Comparison of ENCODE assay signal across 11 mouse cellular contexts in the genomic region with DNA sequence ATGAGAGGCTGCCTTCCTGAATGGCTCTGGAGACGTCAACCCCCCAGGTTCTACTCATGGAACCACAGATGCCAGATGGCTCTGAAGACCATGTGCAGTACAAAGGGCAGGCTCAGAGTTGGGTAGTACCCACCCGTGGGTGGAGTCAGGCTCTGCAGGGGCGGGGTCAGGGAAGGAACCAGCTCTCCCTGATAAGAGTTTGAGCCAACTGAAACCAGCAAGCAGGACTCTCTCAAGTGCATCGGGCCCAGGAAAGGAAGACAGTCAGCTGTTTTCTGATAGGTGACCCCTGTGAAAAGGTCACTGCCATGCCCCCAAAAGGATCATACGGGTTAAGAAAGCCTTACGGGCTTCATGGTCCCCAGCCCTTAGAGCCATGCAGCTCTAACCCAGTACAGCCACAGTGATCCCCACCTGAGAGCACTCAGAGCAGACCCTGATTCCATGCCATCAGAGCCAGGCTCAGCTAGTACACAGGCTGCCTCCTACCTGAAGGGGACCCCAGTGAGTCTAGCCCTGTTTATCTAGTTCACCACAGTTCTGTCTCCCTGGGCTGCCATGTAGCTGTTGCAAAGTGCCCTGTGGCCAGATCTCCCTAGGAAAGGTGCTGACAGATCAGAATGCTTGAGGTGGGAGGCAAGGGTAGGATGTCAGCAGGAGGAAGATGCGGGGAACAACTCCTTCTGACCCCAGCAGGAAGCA. TPM values are rescaled to one million over a fixed set of nuclear protein-coding genes. Genes with fewer than 3 reads are reported as not detected.
A peak's percentile ranks its signal among the peaks of the same experiment; 100 is the strongest.
DNase-seq lines count a peak whose midpoint lies in the region; ATAC-seq and TF ChIP-seq lines count a peak whose summit lies in the region.
"Had no signal": no experiment of that assay in that cellular context is flagged by ENCODE, and none has a peak within 500 bp of the region (broad histone marks: within the 10 kb centered on the region; RNA-seq: fewer than 3 reads in every experiment).

No protein-coding gene starts in this region.

- H3K4me3 ChIP-seq in heart, postnatal 0 days (ENCODE audit: low read depth, low read length), result no peak overlapping the region
- peak overlapping the region in 1 of 2 experiments; percentile 20; a peak in 2 of 4 replicates for H3K4me3 ChIP-seq in liver, embryonic 14.5 days (ENCODE audit: insufficient read depth in 1 of 2, low read depth in 2 of 2, low read length in 2 of 2)
- H3K4me3 ChIP-seq in stomach, embryonic 14.5 days (ENCODE audit: low read depth, low read length), result no peak overlapping the region
- H3K4me3 ChIP-seq: limb, embryonic 12.5 days; neural tube, embryonic 15.5 days had no signal

- no peak overlapping the region for H3K9ac ChIP-seq in heart, postnatal 0 days (replicated peaks; ENCODE audit: low read depth, low read length)
- H3K9ac ChIP-seq in liver, embryonic 14.5 days (replicated peaks), result peak overlapping the region; percentile 66
- H3K9ac ChIP-seq in stomach, embryonic 14.5 days (replicated peaks; ENCODE audit: low read depth, low read length), result no peak overlapping the region
- H3K9ac ChIP-seq: limb, embryonic 12.5 days; neural tube, embryonic 15.5 days had no signal

- TF ChIP-seq CTCF in heart, postnatal 0 days (IDR thresholded peaks at IDR 0.05; ENCODE audit: low read depth), result no peak
- peak; percentile 57 for TF ChIP-seq CTCF in liver, embryonic 14.5 days (IDR thresholded peaks at IDR 0.05; ENCODE audit: low read depth)

- DNase-seq in heart, postnatal 0 days (ENCODE audit: low spot score), result no peak
- DNase-seq in heart, postnatal 36 days, result no peak
- peak; percentile 85 to 88 (median 87) for DNase-seq in liver, embryonic 14.5 days (ENCODE audit: low read depth in 3 of 3, low spot score in 3 of 3)
- DNase-seq in frontal cortex, postnatal 25 days (ENCODE audit: low spot score in 2 of 2), result no peak
- no peak for DNase-seq in ovary, postnatal 14 days (ENCODE audit: low spot score)
- no peak for DNase-seq in gastrocnemius, postnatal 14 days

- H3K36me3 ChIP-seq in heart, postnatal 0 days (replicated peaks; ENCODE audit: control insufficient read depth, insufficient read depth, low read length), result peaks cover 11% of the 10 kb centered on the region
- peaks cover 45% of the 10 kb centered on the region for H3K36me3 ChIP-seq in liver, embryonic 14.5 days (replicated peaks; ENCODE audit: control insufficient read depth, insufficient read depth, low read depth)
- peaks cover 10% of the 10 kb centered on the region for H3K36me3 ChIP-seq in stomach, embryonic 14.5 days (ENCODE audit: control insufficient read depth, insufficient read depth, low read length)

- no peaks in the 10 kb centered on the region for H3K9me3 ChIP-seq in heart, postnatal 0 days (replicated peaks; ENCODE audit: control insufficient read depth, low read length)
- H3K9me3 ChIP-seq in liver, embryonic 14.5 days (ENCODE audit: control insufficient read depth, low read length), result no peaks in the 10 kb centered on the region
- H3K9me3 ChIP-seq in stomach, embryonic 14.5 days (ENCODE audit: control insufficient read depth, low read depth, low read length), result no peaks in the 10 kb centered on the region
- H3K9me3 ChIP-seq: limb, embryonic 12.5 days; neural tube, embryonic 15.5 days had no signal

- no peak for TF ChIP-seq EP300 in heart, postnatal 0 days (IDR thresholded peaks at IDR 0.05; ENCODE audit: low read depth)
- peak; percentile 61 for TF ChIP-seq EP300 in liver, embryonic 14.5 days (IDR thresholded peaks at IDR 0.05; ENCODE audit: low read depth)

- intact Hi-C loops in heart, postnatal 36 days (cut with DNase I), result no loop called here
- intact Hi-C loops in gastrocnemius, postnatal 14 days (cut with DNase I; ENCODE audit: low total_unique reads), result no loop called here

- H3K27me3 ChIP-seq in heart, postnatal 0 days (ENCODE audit: control insufficient read depth, insufficient read depth, low read length), result no peaks in the 10 kb centered on the region
- no peaks in the 10 kb centered on the region for H3K27me3 ChIP-seq in liver, embryonic 14.5 days (ENCODE audit: control insufficient read depth, insufficient read depth, low read length)
- H3K27me3 ChIP-seq in stomach, embryonic 14.5 days (ENCODE audit: control insufficient read depth, insufficient read depth, low read length), result no peaks in the 10 kb centered on the region
- H3K27me3 ChIP-seq: limb, embryonic 12.5 days; neural tube, embryonic 15.5 days had no signal

- peaks cover 8% of the 10 kb centered on the region for H3K4me1 ChIP-seq in heart, postnatal 0 days (ENCODE audit: control insufficient read depth, insufficient read depth)
- H3K4me1 ChIP-seq in liver, embryonic 14.5 days (replicated peaks; ENCODE audit: control insufficient read depth in 2 of 2, insufficient read depth in 2 of 2, low read length in 1 of 2), result peaks cover 42 to 53% of the 10 kb centered on the region in 2 experiments
- H3K4me1 ChIP-seq in stomach, embryonic 14.5 days (ENCODE audit: control insufficient read depth, insufficient read depth, low read length), result peaks cover 3% of the 10 kb centered on the region; the same call in 1 of the 2 replicates

- no peak overlapping the region for H3K27ac ChIP-seq in heart, postnatal 0 days (ENCODE audit: low read depth)
- peak overlapping the region; percentile 98 for H3K27ac ChIP-seq in liver, embryonic 14.5 days
- H3K27ac ChIP-seq in stomach, embryonic 14.5 days (ENCODE audit: low read length), result no peak overlapping the region
- H3K27ac ChIP-seq: limb, embryonic 12.5 days; neural tube, embryonic 15.5 days had no signal

- no peak overlapping the region for H3K4me2 ChIP-seq in heart, postnatal 0 days (ENCODE audit: low read depth, low read length)
- peak overlapping the region; percentile 70 for H3K4me2 ChIP-seq in liver, embryonic 14.5 days (ENCODE audit: low read depth)
- no peak overlapping the region for H3K4me2 ChIP-seq in stomach, embryonic 14.5 days (replicated peaks; ENCODE audit: low read depth, low read length)
- H3K4me2 ChIP-seq: limb, embryonic 12.5 days; neural tube, embryonic 15.5 days had no signal

- 58% methylated on average over 7 of the region's 7 CpGs for WGBS in heart, postnatal 0 days
- WGBS in liver, embryonic 14.5 days (ENCODE audit: insufficient replicate concordance), result 16% methylated on average over 7 of the region's 7 CpGs
- WGBS in stomach, embryonic 14.5 days, result 65% methylated on average over 7 of the region's 7 CpGs

- 0 out of 2 replicates have a peak, but pooled peaks have one; percentile 27 for ATAC-seq in heart, postnatal 0 days (ENCODE audit: insufficient read depth, low read depth)
- ATAC-seq in erythroid progenitor cell, adult 5-6 weeks (replicated peaks; ENCODE audit: low FRiP score, poor library complexity, severe bottlenecking), result peak; percentile 88
- ATAC-seq in liver, embryonic 14.5 days (ENCODE audit: insufficient read depth), result peak; percentile 95
- peak; percentile 83 for ATAC-seq in stomach, embryonic 14.5 days (ENCODE audit: insufficient number of reproducible peaks, insufficient read depth, low FRiP score, low read depth)

RNA-seq across cellular contexts. Expression of gene Gp9, which starts 13.1 kb away (rescaled TPM):
- total RNA-seq in heart, postnatal 0 days (2014; rRNA removed; ENCODE audit: low replicate concordance), result 0.19 and 0.23 TPM in 2 replicates
- polyA plus RNA-seq in heart, postnatal 0 days (2015; fragmentation: Nextera tagmentation; extraction: Ambion mirVana), result 0.89 and 1.0 TPM in 2 replicates
- 1 to 10 TPM in 1 of 2 experiments, under 1 TPM in 1; 0.94 to 1.1 TPM for total RNA-seq in heart, postnatal 36 days (2021)
- total RNA-seq in erythroid progenitor cell, adult 5-6 weeks (2015; ENCODE audit: low replicate concordance), result 32.4 and 58.3 TPM in 2 replicates
- 11.4 and 18.4 TPM in 2 replicates for total RNA-seq in erythroid progenitor cell, adult 5-6 weeks (2017; ENCODE audit: low replicate concordance)
- polyA plus RNA-seq in liver, embryonic 14.5 days (2012; rRNA removed), result 35.1 and 62.4 TPM in 2 replicates
- polyA plus RNA-seq in liver, embryonic 14.5 days (2014; fragmentation: Nextera tagmentation; extraction: Ambion mirVana), result 29.1 and 35.2 TPM in 2 replicates
- 0.68 and 0.80 TPM in 2 replicates for polyA plus RNA-seq in stomach, embryonic 14.5 days (2014; fragmentation: Nextera tagmentation; extraction: Ambion mirVana)
- total RNA-seq in gastrocnemius, postnatal 14 days (2021), result not detected
- total RNA-seq: ES-E14 had no signal

RNA-seq across cellular contexts. Expression of gene Rab43, which starts 21.0 kb away (rescaled TPM):
- total RNA-seq in heart, postnatal 0 days (2014; rRNA removed; ENCODE audit: low replicate concordance), result 11.8 and 19.7 TPM in 2 replicates
- polyA plus RNA-seq in heart, postnatal 0 days (2015; fragmentation: Nextera tagmentation; extraction: Ambion mirVana), result 6.7 and 6.8 TPM in 2 replicates
- 10 to 100 TPM; 10.7 to 11.1 TPM for total RNA-seq in heart, postnatal 36 days (2021)
- 172 and 177 TPM in 2 replicates for total RNA-seq in erythroid progenitor cell, adult 5-6 weeks (2015; ENCODE audit: low replicate concordance)
- total RNA-seq in erythroid progenitor cell, adult 5-6 weeks (2017; ENCODE audit: low replicate concordance), result 129 and 134 TPM in 2 replicates
- 21.9 and 27.8 TPM in 2 replicates for polyA plus RNA-seq in liver, embryonic 14.5 days (2012; rRNA removed)
- 25.9 and 34.1 TPM in 2 replicates for polyA plus RNA-seq in liver, embryonic 14.5 days (2014; fragmentation: Nextera tagmentation; extraction: Ambion mirVana)
- 10.9 and 14.9 TPM in 2 replicates for polyA plus RNA-seq in stomach, embryonic 14.5 days (2014; fragmentation: Nextera tagmentation; extraction: Ambion mirVana)
- 10 to 100 TPM in 1 of 2 experiments, 1 to 10 TPM in 1; 7.9 to 13.2 TPM for total RNA-seq in gastrocnemius, postnatal 14 days (2021)

RNA-seq across cellular contexts. Expression of gene Gm45140, which starts 44.7 kb away (rescaled TPM):
- total RNA-seq in heart, postnatal 0 days (2014; rRNA removed; ENCODE audit: low replicate concordance), result not detected in 2 replicates
- 0.58 and 1.1 TPM in 2 replicates for polyA plus RNA-seq in heart, postnatal 0 days (2015; fragmentation: Nextera tagmentation; extraction: Ambion mirVana)
- 1 to 10 TPM in 1 of 2 experiments, under 1 TPM in 1; 0.79 to 2.0 TPM for total RNA-seq in heart, postnatal 36 days (2021)
- 1.8 and 4.2 TPM in 2 replicates for total RNA-seq in erythroid progenitor cell, adult 5-6 weeks (2015; ENCODE audit: low replicate concordance)
- total RNA-seq in erythroid progenitor cell, adult 5-6 weeks (2017; ENCODE audit: low replicate concordance), result 19.1 and 24.3 TPM in 2 replicates
- 0.28 and 3.2 TPM in 2 replicates for polyA plus RNA-seq in liver, embryonic 14.5 days (2012; rRNA removed)
- 3.6 and 3.7 TPM in 2 replicates for polyA plus RNA-seq in liver, embryonic 14.5 days (2014; fragmentation: Nextera tagmentation; extraction: Ambion mirVana)
- polyA plus RNA-seq in stomach, embryonic 14.5 days (2014; fragmentation: Nextera tagmentation; extraction: Ambion mirVana), result 2.8 and 3.5 TPM in 2 replicates
- 1 to 10 TPM in 1 of 2 experiments, under 1 TPM in 1; 0.89 to 1.5 TPM for total RNA-seq in gastrocnemius, postnatal 14 days (2021)

RNA-seq across cellular contexts. Expression of gene Isy1, which starts 47.7 kb away (rescaled TPM):
- total RNA-seq in heart, postnatal 0 days (2014; rRNA removed; ENCODE audit: low replicate concordance), result 5.6 and 40.5 TPM in 2 replicates
- polyA plus RNA-seq in heart, postnatal 0 days (2015; fragmentation: Nextera tagmentation; extraction: Ambion mirVana), result 16.7 and 18.4 TPM in 2 replicates
- total RNA-seq in heart, postnatal 36 days (2021), result 10 to 100 TPM; 18.7 to 18.9 TPM
- total RNA-seq in erythroid progenitor cell, adult 5-6 weeks (2015; ENCODE audit: low replicate concordance), result 11.5 and 20.1 TPM in 2 replicates
- 51.5 and 62.1 TPM in 2 replicates for total RNA-seq in erythroid progenitor cell, adult 5-6 weeks (2017; ENCODE audit: low replicate concordance)
- 4.9 and 16.9 TPM in 2 replicates for polyA plus RNA-seq in liver, embryonic 14.5 days (2012; rRNA removed)
- 33.7 and 34.0 TPM in 2 replicates for polyA plus RNA-seq in liver, embryonic 14.5 days (2014; fragmentation: Nextera tagmentation; extraction: Ambion mirVana)
- polyA plus RNA-seq in stomach, embryonic 14.5 days (2014; fragmentation: Nextera tagmentation; extraction: Ambion mirVana), result 38.1 and 52.8 TPM in 2 replicates
- total RNA-seq in gastrocnemius, postnatal 14 days (2021), result 10 to 100 TPM; 18.2 to 18.6 TPM

RNA-seq across cellular contexts. Expression of gene Cnbp, which starts 60.0 kb away (rescaled TPM):
- total RNA-seq in heart, postnatal 0 days (2014; rRNA removed; ENCODE audit: low replicate concordance), result 247 and 318 TPM in 2 replicates
- 553 and 591 TPM in 2 replicates for polyA plus RNA-seq in heart, postnatal 0 days (2015; fragmentation: Nextera tagmentation; extraction: Ambion mirVana)
- 100 to 1,000 TPM; 303 to 349 TPM for total RNA-seq in heart, postnatal 36 days (2021)
- 296 and 321 TPM in 2 replicates for total RNA-seq in erythroid progenitor cell, adult 5-6 weeks (2015; ENCODE audit: low replicate concordance)
- total RNA-seq in erythroid progenitor cell, adult 5-6 weeks (2017; ENCODE audit: low replicate concordance), result 347 and 417 TPM in 2 replicates
- polyA plus RNA-seq in liver, embryonic 14.5 days (2012; rRNA removed), result 152 and 190 TPM in 2 replicates
- polyA plus RNA-seq in liver, embryonic 14.5 days (2014; fragmentation: Nextera tagmentation; extraction: Ambion mirVana), result 556 and 576 TPM in 2 replicates
- 1,146 and 1,207 TPM in 2 replicates for polyA plus RNA-seq in stomach, embryonic 14.5 days (2014; fragmentation: Nextera tagmentation; extraction: Ambion mirVana)
- 100 to 1,000 TPM; 452 to 474 TPM for total RNA-seq in gastrocnemius, postnatal 14 days (2021)

Comparison
In these comparisons a context has a peak if more than half of its experiments do, and no peak if none do; other contexts are left out.
1. ATAC-seq: peak in every context shown above with its lines; median percentile 95 in liver, embryonic 14.5 days; 88 in erythroid progenitor cell, adult 5-6 weeks; 83 in stomach, embryonic 14.5 days; 27 in heart, postnatal 0 days.
2. DNase-seq: peak in liver, embryonic 14.5 days (3 of 3); none in heart, postnatal 0 days (single experiment), heart, postnatal 36 days (0 of 2), frontal cortex, postnatal 25 days (0 of 2), ovary, postnatal 14 days (single experiment) and gastrocnemius, postnatal 14 days (single experiment).
3. RNA of gene Gp9, which starts 13.1 kb away (total RNA-seq): 11.4 to 58.3 TPM in erythroid progenitor cell, adult 5-6 weeks; 0.94 to 1.1 TPM in heart, postnatal 36 days, 0.19 to 0.23 TPM in heart, postnatal 0 days and not detected in gastrocnemius, postnatal 14 days; every median in the first group is over 4 times any median in the second.